Mouse (Mus musculus) embryo, embryonic 10.5 days (tissue): ENCODE measurements at regions not wholly inside any gene's neighbourhood (a gene's known extent, or its start where the extent isn't known, plus 50 kb on each side); places are given as distances from the start of the nearest gene placed in this dataset.

Experiments used
- DNase-seq: peaks from one replicate; pipeline ENCODE4 v3.0.0-alpha.2; 2015; ENCODE audit warnings: low spot score

GRCm38 (mm10) chr2:106256012-106256411 lies 252.7 kb upstream of the Dnajc24 start:
- peak; percentile 35 for DNase-seq

DNA sequence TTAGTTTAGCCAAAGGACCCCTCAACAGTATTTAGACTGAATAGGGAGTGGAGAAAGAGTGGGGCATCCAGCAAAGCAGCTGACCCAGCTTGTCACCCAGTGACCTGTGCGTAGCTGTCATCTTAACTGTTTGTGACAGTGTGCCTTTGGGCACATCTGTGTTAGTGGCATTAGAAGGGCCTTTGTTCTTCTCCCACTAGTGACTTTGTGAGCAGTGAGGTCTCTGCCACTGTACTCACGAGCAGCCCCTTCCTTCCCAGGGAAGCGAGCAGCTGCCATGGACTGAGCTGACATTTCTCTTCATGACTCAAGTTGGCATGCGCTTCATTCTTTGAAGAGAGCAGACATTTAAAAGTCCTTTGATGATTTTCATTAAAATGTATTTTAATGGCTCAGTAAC lies 231.0 kb upstream of the Dnajc24 start:
- no peak for DNase-seq

DNA sequence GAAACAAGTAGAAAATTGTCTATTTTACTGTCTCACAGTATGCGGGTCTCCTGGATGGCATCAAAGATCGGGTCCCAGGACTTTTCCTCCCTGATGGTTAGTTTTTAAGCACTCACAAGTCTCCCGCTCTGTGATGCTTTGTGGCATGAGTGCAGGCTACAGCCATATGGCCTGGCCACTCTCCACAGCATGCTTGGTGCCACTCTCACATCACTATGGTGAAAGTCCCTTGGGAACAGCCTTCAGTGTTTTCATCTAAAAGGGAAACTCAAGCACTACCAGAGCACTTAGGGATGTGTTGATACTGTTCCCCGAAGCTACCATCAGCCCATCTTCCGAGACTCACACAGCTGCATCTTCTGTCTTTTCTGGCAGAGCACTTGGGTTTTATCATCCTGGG lies 227.8 kb upstream of the Dnajc24 start:
- no peak for DNase-seq

GRCm38 (mm10) chr2:106230021-106230420 lies 226.7 kb upstream of the Dnajc24 start:
- no peak for DNase-seq

DNA sequence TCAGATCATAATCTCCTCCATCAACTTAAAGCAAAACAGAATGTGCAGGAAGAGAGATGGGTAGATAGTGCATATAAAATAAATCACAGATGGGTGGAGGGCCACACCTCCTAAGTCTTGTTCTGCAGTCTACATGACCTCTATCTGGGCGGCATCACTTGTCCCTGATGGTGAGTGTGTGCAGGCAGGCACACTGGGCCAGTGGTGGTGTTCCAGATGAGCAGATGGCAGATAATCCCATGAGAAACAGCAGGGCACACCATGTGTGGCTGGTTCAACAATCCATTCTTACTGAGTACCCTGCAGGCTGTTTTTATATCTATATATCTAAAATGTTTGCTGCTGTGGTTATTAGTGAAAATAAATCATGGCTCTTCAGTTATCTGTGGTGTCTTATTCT lies 224.9 kb upstream of the Dnajc24 start:
- no peak for DNase-seq

DNA sequence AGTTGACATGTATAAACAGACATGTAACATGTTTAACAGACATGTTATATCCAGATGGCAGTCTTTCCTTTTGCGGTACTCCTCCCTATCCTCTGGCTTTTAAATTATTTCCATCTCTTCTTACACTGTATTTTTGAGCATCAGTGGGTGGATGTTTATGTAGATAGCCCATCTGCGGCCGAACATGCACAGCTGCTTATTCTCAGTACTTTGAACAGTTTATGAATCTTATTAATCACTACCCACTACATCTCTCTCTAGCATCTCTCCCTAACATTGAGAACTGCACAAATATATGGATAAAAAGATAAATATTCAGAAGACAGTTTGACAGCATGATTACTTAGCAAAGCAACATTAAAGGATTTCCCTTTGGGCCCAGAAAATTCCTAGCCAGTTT lies 212.8 kb upstream of the Dnajc24 start:
- DNase-seq = no peak

DNA sequence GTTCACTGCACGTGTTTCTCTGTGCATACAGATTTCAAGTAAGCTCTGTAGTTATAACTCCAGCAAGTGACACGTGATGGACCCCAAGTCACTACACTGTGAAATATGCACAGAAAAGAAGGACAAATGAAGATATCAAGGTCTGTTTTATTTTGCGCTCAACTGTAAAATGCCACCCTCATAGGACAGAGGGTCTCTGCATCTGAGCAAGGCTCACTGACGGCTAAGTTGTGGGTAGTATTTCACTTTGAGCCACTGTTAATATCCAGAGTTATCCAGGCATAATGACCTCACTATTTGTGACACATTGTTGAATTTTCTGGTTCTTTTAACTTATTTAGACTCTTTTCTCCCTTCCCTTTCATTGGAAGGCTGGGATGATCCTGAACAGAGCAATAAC lies 210.4 kb upstream of the Dnajc24 start:
- peak; percentile 17 for DNase-seq

GRCm38 (mm10) chr2:106210773-106211172 lies 207.4 kb upstream of the Dnajc24 start:
- no peak for DNase-seq

GRCm38 (mm10) chr2:106208767-106209250 lies 205.5 kb upstream of the Dnajc24 start:
- no peak for DNase-seq

DNA sequence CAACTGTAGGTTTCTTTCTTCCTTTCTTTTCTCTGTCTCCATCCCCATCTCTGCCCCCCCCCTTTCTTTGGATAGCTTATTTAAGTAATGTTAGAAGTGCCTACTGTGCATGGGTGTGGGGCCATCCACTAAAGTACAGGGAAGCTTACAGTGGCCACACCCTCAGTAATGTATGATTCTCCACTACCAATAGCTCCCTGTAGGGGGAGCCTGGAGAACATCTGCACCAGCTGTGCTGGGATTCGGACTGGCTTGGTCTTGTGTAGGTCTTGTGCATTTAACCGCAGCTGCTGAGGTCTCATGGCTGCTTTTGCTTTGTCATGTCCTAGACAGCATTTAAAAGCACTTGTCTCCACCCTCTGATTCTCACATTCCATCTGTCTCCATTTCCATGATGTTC lies 196.8 kb upstream of the Dnajc24 start:
- DNase-seq = no peak

DNA sequence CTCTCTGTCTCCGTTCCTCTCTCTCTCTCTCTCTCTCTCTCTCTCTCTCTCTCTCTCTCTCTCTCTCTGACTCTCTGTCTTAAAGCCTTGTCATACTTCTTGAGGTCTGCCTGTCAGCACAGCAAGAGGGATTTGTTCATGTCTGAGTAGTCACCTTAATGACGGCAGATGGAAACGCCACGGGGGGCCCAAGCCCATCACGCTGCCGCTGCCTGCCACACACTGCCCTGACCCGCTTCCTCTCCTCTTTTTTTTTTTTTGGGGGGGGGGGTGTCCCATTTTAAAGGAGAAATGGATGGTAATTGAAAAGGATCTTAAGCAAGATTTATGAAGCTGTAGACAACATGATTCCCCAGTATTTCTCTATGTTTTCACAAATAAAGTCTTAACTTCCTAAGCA lies 191.8 kb upstream of the Dnajc24 start:
- peak; percentile 27 for DNase-seq

GRCm38 (mm10) chr2:106194369-106195023 lies 191.1 kb upstream of the Dnajc24 start:
- DNase-seq = peak; percentile 96

DNA sequence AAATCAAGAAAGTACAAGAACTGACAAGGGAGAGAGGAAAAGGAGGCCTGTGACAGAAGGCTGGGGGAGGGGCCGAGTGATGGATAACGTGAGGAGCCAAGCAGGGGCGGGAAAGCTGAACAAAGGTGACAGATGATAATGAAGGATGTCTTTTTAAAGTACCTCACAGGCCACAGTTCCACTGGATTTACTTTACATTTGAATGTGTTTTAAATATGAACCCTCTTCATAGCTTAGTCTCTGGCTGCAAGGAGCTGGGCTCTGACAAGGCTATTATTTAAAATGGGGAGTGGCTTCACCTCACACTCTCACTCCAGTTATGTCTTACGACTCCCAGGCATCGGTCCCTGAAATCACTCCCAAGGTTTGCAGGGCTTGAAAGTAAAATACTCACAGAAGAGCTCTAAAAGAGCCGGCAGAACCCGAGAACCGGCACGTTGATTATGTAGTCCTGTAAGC lies 190.6 kb upstream of the Dnajc24 start:
- DNase-seq = peak; percentile 75

DNA sequence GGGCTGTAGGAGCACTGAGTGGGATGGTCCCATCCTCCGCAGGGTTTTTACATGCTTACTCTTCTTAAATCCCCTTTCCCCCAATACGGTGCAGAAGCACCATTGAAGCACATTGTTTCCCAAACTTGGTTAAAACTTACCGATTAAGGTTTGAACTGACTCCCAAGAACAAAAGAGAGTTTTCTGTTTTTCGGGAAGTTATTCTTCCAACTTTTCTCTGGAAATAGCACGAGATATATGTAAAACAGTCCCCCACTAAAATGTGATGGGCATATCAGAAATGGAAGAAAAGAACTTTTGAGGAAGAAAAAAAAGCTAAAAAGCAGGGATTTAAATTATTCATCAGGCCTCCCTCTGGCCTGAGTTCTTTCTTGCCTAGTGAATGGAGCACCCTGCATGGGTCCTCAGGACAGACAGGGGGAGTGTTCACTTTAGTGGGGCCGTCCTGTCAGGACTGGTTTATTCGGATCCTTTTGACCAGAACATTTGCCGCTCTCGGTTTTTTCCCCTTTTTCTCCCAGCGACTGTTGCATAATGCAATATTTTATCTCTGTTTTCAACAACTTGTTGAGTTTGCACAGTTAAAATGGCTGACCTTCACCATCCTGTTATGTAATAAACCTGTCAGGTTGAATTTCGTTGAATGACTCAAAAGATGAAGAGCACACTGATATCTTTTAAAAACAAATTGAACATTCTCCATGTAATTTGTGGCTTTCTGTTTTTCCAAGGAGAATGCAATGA lies 187.4 kb upstream of the Dnajc24 start:
- DNase-seq = peak; percentile 54

GRCm38 (mm10) chr2:106183651-106184050 lies 180.3 kb upstream of the Dnajc24 start:
- no peak for DNase-seq

GRCm38 (mm10) chr2:106182051-106182450 lies 178.7 kb upstream of the Dnajc24 start:
- peak; percentile 66 for DNase-seq

GRCm38 (mm10) chr2:106162681-106163080 lies 159.3 kb upstream of the Dnajc24 start:
- peak; percentile 52 for DNase-seq

DNA sequence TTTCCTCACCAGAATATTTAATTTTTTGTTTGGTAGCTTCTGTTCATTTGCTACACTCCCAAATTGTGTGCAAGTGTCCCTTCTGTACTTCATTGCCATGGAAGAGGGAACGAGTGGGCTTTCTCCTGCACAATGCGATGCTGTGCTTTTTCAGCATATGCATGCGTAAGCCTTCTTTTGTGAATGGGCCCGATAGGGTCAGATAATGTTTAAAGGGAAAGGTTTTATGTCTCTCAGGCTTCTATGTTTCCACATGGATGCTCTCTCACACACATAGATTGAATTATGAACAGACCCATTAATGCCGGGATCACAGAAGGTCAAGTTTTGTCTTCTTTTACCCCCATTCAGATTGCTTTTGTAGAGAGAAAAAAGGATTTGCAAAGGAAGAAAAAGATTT lies 158.5 kb upstream of the Dnajc24 start:
- DNase-seq = peak; percentile 65

DNA sequence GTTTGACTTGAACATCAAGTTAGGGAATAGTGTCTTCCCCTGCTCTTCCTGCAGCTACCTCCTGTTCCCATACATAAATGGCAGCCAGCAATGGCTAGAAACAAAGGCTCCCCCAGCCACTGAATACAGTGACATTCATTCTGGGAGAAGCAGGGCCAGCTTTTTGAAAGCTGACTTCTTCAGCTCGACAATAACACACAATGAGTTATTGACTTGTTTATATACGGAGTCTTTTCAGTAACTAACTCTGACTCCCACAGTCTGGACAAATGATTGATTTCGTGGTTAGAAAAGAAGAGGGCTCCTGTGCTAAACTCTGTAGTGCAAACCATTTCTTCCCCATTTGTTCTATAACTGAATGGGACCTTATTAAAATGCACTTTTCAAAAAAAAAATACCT lies 146.4 kb upstream of the Dnajc24 start:
- DNase-seq = peak; percentile 53

DNA sequence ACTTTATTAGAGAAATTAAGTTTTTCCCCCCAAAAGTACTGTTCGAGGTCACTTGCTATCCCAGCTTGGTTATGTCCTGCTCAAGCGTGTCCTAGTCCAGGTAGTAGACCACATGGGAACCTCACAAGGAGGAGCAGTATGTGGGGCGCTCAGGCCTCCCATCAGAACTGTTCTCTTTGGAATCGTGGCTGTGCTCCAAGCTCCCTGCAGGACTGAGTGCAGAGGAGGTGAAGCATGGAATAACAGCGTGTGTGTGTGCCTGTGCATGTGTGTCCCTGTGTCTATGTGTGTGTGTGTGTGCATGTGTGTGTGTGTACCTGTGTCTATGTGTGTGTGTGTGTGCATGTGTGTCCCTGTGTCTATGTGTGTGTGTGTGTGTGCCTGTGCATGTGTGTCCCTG lies 137.6 kb upstream of the Dnajc24 start:
- DNase-seq = no peak

GRCm38 (mm10) chr2:106101002-106101401 lies 97.7 kb upstream of the Dnajc24 start:
- no peak for DNase-seq

DNA sequence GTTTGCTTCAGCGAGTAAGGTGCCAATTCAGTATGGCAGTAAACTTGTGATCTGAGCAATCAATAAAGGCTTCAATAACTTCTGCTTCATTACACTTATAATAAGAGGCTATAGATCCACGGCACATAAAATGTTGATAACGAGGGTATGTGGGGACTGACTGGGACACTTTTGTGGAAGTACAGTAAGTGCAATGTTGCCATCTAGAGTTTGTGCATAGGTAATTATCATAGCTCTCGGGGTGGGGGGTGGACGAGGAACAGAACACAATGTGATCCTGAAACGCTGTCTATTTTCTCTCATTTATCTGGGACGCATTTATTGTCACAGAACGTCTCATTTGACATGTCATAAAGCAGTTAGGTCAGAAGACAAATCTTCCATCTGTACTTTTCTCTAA lies 82.8 kb upstream of the Dnajc24 start:
- no peak for DNase-seq
